ENCODE assay signal across 8 mouse cellular contexts in the genomic region with DNA sequence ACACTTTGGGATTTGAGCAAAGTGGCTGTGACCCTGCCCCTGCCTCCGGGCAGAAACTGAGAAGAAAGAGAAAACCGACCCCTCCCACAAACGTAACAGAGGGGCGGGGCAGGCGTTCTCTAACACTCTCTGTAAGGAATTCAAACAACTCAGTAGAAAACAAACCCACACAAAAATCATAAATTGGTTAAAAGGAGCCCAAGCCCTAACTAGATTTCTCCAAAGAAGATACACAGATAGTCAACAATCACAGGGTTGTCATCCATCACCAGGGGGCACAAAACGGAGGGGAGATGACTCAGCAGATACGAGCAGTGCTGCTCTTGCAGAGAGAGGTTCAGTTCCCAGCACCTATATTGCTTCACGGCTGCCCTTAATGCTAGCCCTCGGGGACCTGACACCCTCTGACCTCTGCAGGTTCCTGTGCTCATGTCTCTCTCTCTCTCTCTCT.
DNase-seq lines count a peak whose midpoint lies in the region; ATAC-seq and TF ChIP-seq lines count a peak whose summit lies in the region.

No protein-coding gene starts in this region.

- no peak overlapping the region for H3K27ac ChIP-seq in hindbrain, embryonic 12.5 days
- H3K27ac ChIP-seq in liver, postnatal 0 days (ENCODE audit: low read depth), result peak overlapping the region; percentile 29
- no peak overlapping the region for H3K27ac ChIP-seq in stomach, embryonic 14.5 days (ENCODE audit: low read length)

- no peaks in the 10 kb centered on the region for H3K9me3 ChIP-seq in hindbrain, embryonic 12.5 days (replicated peaks)
- H3K9me3 ChIP-seq in liver, postnatal 0 days (ENCODE audit: low read length), result no peaks in the 10 kb centered on the region
- no peaks in the 10 kb centered on the region for H3K9me3 ChIP-seq in stomach, embryonic 14.5 days (ENCODE audit: control insufficient read depth, low read depth, low read length)

- no peak overlapping the region for H3K9ac ChIP-seq in hindbrain, embryonic 12.5 days
- 0 out of 2 replicates have a peak overlapping the region, but pooled peaks have one; percentile 16 for H3K9ac ChIP-seq in liver, postnatal 0 days (replicated peaks)
- H3K9ac ChIP-seq in stomach, embryonic 14.5 days (replicated peaks; ENCODE audit: low read depth, low read length), result no peak overlapping the region

- DNase-seq in adrenal gland, postnatal 14 days, result peak; percentile 27
- DNase-seq in adrenal gland, postnatal 4 days (ENCODE audit: low spot score in 2 of 2), result no peak
- no peak for DNase-seq in liver, postnatal 0 days
- no peak for DNase-seq in right cerebral cortex, postnatal 4 days
- DNase-seq in spleen, postnatal 36 days (ENCODE audit: low spot score in 2 of 2), result no peak

- peak; percentile 53; the same call in 1 of the 2 replicates for ATAC-seq in common myeloid progenitor, adult 5-6 weeks (replicated peaks; ENCODE audit: low read depth, poor library complexity, severe bottlenecking)
- 0 out of 2 replicates have a peak, but pooled peaks have one; percentile 38 for ATAC-seq in hindbrain, embryonic 12.5 days (ENCODE audit: low FRiP score)
- peak; percentile 58; the same call in 1 of the 2 replicates for ATAC-seq in liver, postnatal 0 days
- no peak for ATAC-seq in stomach, embryonic 14.5 days (ENCODE audit: insufficient number of reproducible peaks, insufficient read depth, low FRiP score, low read depth)

- peaks cover 12% of the 10 kb centered on the region; the same call in 1 of the 2 replicates for H3K4me1 ChIP-seq in hindbrain, embryonic 12.5 days
- peaks cover 25% of the 10 kb centered on the region for H3K4me1 ChIP-seq in liver, postnatal 0 days (ENCODE audit: insufficient read depth)
- 0 out of 2 replicates have a peak, but pooled peaks cover 6% of the 10 kb centered on the region for H3K4me1 ChIP-seq in stomach, embryonic 14.5 days (ENCODE audit: control insufficient read depth, insufficient read depth, low read length)

- no peaks in the 10 kb centered on the region for H3K36me3 ChIP-seq in hindbrain, embryonic 12.5 days
- H3K36me3 ChIP-seq in liver, postnatal 0 days (replicated peaks; ENCODE audit: insufficient read depth, low read length), result no peaks in the 10 kb centered on the region
- no peaks in the 10 kb centered on the region for H3K36me3 ChIP-seq in stomach, embryonic 14.5 days (ENCODE audit: control insufficient read depth, insufficient read depth, low read length)

- TF ChIP-seq EP300 in liver, postnatal 0 days (IDR thresholded peaks at IDR 0.05; ENCODE audit: low read depth), result no peak

- H3K4me3 ChIP-seq in hindbrain, embryonic 12.5 days, result peak overlapping the region; percentile 23; the same call in 1 of the 2 replicates
- H3K4me3 ChIP-seq in liver, postnatal 0 days (ENCODE audit: low read depth, low read length), result peak overlapping the region; percentile 32
- H3K4me3 ChIP-seq in stomach, embryonic 14.5 days (ENCODE audit: low read depth, low read length), result peak overlapping the region; percentile 15; the same call in 1 of the 2 replicates

- H3K27me3 ChIP-seq in hindbrain, embryonic 12.5 days, result no peaks in the 10 kb centered on the region
- H3K27me3 ChIP-seq in liver, postnatal 0 days (ENCODE audit: insufficient read depth, low read length), result no peaks in the 10 kb centered on the region
- no peaks in the 10 kb centered on the region for H3K27me3 ChIP-seq in stomach, embryonic 14.5 days (ENCODE audit: control insufficient read depth, insufficient read depth, low read length)

- 3% methylated on average over 9 of the region's 9 CpGs for WGBS in hindbrain, embryonic 12.5 days
- WGBS in liver, postnatal 0 days (ENCODE audit: insufficient replicate concordance), result 3% methylated on average over 9 of the region's 9 CpGs
- 2% methylated on average over 9 of the region's 9 CpGs for WGBS in stomach, embryonic 14.5 days

- H3K4me2 ChIP-seq in hindbrain, embryonic 12.5 days (replicated peaks), result peak overlapping the region; percentile 40
- peak overlapping the region; percentile 64 for H3K4me2 ChIP-seq in liver, postnatal 0 days (ENCODE audit: low read depth, low read length)
- peak overlapping the region; percentile 42 for H3K4me2 ChIP-seq in stomach, embryonic 14.5 days (replicated peaks; ENCODE audit: low read depth, low read length)

- TF ChIP-seq CTCF in liver, postnatal 0 days (IDR thresholded peaks at IDR 0.05; ENCODE audit: low read depth), result 0 out of 2 replicates have a peak, but pooled peaks have one; percentile 7
